Mouse (Mus musculus): ENCODE results near the gene Rock2.
A peak's percentile ranks its signal among the peaks of the same experiment; 100 is the strongest.
"Not testable (repeated sequence)": the region's sequence is repeated elsewhere in the genome, so short reads cannot be mapped to it uniquely, and the experiment has no call there.

The Rock2 gene

DNA sequence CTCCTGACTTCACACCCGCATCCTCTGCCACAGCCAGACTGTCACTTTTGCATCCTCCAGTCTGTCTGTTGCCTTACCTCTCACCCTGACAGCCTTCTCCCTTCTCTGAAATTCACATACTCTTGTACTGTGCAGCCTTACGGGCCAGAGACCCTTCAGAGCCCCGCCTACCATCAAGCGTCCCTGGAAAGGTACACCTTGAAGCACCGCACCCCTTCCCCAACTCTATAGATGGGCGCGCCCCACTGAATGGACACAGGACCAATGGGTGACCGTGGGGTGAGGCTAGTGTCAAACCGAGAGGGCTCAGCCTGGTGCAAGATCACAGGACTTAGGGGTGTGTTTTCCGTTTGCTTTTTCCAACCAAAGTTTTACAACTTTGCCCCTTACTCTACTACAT is 104.5 kb downstream of the Rock2 start:
- DNase-seq (ENCODE audit: low read depth, low spot score), result no peak

DNA sequence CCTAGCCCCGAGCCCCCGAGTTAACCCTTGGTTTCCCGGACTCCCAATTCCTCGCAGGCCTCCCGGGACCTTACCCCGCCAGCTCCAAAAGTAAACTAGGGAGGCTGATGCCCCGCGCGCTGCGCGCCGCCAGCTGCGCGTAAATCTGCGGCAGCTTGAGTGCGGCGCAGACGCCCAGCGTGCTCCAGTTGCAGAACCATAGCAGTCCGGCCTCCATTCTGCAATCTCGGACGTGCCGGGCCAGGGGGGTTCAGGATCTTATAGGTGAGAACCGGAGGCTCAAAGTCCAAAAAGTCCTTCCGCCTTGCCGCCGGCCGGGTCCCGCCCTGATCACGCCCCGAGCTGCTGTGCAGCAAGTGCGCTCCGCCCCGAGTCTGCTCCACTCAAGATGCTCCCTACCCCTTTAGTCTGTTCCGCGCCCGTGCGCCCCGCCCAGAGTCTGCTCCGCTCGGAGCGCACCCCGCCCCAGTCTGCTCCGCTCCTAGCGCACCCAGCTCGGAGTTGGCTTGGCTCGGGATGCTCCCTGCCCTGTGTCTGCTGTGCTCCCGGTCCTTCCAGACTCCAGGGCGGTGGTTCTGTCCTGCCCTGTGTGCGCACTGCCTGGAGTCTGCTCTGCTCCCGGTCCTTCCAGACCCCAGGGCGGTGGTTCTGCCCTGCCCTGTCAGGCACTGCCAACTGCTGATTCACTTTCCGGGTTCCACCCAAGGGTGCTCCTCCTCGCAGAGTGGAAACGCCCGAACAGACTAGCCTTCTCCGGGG is 105.2 kb downstream of the Rock2 start, which contains the start of gene Pqlc3:
TSS of gene Pqlc3 (minus strand) at position 670 of the 759 bp plus-strand sequence.
- peak; percentile 85 for DNase-seq (ENCODE audit: low read depth, low spot score)

DNA sequence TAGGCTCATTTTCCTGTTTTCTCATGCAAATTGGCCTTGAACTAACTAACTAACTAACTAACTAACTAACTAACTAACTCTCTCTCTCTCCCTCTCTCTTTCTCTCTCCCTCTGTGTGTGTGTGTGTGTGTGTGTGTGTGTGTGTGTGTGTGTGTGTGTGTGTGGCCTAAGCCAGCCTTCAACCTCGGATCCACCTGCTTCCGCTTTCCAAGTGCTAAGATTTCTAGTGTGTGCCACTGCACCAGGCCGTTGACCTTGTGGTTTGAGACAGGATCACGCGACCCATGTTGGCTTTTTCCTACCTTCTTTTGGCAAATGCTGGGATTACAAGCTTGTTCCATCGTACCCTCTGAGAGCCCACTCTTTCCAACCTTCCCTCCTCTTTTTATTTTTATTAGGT is 105.9 kb downstream of the Rock2 start:
- DNase-seq (ENCODE audit: low read depth, low spot score), result no peak

DNA sequence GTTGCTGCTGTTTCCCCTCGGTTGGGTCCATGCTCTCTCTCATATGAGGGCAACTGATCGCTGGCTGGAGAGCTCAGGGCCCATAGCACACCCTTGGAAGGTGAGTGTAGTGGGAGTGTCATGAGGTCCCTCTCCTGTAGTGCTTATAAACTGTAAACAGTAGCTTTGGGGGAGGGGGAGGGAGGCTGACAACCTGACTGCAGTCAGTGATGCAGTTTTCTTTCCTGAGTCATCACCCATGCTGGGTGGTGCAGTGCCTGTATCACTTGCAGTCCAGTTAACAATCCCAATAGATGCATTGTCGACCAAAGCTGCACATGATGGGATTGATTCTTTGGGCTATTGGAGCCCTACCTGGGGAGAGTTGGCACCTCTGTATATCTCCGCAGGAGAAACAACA is 106.5 kb downstream of the Rock2 start:
- no peak for DNase-seq (ENCODE audit: low read depth, low spot score)

DNA sequence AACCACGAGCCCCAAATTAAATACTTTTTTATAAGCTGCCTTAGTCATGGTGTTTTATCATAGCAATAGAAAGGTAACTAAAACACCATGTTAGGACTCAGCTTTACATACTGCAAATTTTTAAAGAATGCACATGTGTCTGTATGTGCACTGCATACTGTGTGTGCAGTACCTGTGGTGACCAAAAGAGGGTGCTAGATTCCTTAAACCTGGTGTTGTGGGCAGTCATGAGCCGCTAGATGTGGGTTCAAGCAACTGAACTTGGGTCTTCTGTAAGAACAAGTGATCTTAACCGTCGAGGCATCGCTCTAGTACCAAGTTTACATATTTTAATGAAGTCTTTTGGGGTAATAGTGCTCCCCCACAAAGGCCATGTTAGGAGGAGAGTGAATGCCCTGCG is 114.8 kb downstream of the Rock2 start:
- no peak for DNase-seq (ENCODE audit: low read depth, low spot score)

DNA sequence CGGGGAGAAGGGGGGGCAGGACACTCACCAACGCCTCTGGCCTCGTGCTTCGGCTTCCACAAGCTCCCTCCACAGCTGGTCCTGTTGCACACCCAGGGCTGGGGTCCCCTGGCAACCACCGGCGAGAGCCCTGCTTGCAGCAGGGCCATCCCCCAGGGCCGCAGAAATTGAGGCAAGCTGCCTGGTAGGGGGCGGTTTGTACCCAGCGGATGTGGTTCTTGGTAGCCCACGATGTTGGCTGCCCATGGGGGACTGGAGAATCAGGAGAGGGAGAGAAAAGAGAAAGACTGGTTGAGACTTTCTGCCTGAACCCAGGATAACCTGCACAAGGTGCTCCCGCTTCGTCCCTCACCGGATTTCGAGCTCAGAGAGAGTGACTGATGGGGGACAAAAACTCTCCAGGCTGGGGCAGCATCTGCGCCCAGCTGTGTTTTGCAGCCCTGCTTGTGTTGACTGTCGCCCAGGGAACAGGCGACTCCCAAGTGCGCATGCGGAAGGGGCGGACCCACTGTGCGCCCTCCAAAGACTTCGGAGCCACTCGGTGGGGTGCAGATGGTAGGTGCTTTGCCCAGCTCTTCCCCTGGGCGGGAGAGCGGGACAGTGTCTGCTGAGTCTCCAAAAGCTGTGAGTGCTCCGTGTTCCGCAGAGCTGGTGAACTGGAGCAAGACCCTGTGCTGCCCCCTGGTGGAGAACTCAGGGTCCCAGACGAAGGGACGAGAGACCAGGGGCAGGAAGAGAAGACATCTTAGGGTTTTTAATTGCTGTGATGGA is 116.6 kb downstream of the Rock2 start, which contains the start of gene 2410004P03Rik:
TSS of gene 2410004P03Rik (minus strand) at position 628 of the 771 bp plus-strand sequence.
- DNase-seq (ENCODE audit: low read depth, low spot score), result peak; percentile 67

DNA sequence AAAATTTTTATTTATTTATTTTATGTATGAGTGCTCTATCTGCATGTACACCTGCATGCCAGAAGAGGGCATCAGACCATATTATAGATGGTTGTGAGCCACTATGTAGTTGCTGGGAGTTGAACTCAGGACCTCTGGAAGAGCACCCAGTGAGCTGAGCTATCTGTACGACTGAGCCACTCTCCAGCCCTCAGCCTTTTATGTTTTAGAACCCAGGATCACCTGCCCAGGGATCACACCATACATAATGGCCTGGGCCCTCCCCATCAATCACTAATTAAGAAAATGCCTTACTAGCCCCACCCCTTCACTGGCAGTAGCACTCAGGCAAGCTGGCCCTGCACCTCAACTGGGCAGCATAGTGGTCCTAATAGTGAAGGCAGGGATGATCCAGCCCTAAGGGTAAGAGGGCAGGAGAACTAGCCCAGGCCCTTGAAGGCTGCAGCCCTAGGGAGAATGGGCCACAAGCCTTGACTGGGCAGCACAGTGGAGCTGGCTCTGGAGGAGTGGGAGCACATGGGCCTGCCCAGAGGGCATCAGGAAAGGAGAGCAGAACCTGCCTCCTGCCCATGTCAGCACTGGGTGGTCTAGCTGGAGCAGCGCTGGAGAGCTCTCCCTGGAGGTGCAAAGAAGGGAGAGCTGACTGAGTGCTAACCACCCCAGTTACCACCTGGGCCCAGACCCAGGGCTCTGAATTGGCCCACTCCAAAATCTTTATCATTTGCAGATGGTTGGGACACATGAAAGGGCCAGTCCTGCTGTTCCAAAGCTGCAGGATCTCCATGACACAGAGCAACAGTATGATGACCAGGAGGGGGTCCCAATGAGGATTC is 117.6 kb downstream of the Rock2 start:
- DNase-seq (ENCODE audit: low read depth, low spot score), result no peak

DNA sequence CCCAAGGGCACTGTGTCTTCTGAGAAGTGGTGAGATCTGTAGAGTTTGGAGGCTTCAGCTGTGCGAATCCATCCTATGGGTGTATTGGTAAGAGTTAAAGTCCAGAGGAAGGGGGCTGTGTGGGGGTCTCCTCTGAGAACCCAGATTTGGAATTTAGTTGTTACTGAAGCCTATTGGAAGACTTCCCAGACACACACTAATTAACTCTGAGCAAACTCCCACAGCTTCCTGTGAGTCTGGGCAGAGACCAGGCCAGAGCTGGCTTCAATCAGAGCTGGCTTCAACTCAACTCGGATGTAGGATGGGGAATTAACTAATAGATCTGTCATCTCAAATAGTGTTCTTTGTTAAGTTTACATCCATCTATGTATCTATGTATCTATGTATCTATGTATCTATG is 121.0 kb downstream of the Rock2 start:
- no peak for DNase-seq (ENCODE audit: low read depth, low spot score)

DNA sequence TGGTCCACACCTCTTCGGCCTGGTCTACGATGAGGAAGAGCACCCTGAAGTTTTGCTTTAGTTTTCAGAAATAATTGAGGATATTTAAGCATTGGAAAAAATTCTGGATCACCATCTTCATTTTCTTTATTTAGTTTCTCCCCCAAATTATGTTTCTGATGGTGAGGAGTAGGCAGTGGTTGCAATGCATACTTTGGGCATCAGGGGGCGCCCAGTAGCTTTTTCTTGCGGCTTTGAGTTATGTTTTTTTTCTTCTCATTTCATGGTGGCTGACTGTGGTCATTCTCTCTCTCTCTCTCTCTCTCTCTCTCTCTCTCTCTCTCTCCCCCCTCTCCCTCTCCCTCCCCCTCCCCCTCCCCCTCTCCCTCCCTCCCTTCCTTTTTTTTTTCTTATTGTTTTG is 123.8 kb downstream of the Rock2 start:
- no peak for DNase-seq (ENCODE audit: low read depth, low spot score)

DNA sequence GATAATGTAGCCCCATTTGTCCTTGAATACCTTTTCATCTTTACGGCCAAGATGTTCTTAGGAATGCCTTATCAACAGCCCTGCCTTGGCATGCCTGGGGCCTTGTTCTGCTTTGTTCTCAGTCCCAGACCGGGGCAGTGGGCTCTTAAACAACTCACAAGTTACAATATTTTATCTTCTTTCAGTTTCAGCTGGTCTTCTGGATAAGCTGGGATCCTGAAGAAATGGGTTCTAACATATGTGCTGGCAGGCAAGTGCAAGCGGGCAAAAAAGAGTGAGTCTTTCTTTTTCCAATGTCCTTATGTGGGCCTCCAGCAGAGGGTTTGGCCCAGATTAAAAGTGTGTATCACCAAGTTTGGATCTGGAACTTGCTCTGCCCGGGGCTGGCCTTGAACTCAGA is 126.4 kb downstream of the Rock2 start:
- DNase-seq (ENCODE audit: low read depth, low spot score), result not testable (repeated sequence)

DNA sequence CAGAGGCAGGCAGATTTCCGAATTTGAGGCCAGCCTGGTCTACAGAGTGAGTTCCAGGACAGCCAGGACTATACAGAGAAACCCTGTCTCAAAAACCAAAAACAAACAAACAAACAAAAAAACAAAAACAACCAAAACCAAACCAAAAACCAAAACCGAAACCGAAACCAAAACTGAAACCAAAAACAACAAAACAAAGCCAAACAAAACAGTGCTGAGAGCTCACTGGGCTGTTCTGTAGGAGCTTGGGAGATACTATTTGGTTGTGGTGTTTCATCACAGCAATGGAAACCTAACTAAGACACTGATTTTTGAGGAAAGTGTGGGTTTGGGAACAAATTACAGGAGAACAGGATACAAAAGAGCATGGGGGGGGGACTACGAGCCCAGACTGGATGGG is 127.5 kb downstream of the Rock2 start:
- no peak for DNase-seq (ENCODE audit: low read depth, low spot score)

DNA sequence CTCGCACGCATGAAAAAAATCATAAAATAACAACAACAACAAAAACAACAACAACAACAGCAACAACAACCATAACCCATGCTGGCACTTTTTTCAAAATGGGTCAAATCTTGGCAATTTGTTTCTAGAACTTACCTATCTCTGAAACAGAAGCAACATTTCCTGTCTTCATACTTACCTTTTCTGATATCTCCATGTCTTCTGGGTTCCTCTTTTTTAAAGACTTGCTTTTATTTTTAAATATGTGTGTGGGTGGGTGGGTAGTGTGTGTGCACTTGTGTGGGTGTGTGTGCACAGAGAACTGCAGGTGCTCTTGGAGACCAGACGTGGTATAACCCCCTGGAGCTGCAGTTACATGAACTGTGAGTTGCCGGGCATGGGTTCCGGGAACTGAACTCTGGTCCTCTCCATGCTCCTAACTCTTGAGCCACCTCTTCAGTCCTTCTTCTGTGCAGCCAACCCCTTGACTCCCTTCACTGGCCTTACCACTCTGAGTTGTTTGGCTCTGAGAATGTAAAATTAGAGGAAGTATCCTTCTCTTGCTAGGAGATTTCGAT is 129.9 kb downstream of the Rock2 start:
- DNase-seq (ENCODE audit: low read depth, low spot score), result no peak

DNA sequence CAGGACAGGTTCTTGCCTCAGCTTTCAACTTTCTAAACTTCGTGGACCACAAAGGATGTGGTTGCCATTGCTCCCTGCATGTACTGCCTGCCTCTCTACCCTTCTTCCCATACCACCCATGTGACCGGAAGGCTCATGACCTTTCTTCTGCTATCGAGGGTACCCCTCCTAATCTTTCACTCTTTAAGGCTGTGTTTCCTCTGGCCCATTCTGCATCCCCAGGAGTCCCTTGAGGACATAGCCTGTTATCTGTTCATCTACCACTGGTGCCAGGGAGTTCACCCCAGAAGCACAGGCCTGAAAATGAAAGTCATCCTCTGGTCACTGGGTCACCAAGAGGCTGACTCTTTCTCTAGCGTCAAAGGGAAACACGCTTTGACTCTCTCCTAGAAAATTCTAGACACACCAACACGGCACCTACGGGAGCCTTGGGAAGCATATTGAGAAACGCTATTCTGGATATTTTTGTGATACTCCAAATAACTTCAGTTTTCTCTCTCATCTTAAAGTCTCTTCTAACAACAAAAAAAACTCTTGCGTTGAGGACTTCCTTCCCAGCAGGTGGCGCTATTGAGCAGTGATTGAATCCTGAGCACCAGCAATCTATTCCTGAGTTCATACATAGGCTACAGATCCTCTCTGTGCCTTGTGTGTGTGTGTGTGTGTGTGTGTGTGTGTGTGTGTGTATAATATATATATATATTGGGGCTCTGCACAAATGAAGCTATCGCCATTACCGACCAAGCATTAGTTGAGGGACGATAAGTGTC is 138.2 kb downstream of the Rock2 start:
- DNase-seq (ENCODE audit: low read depth, low spot score), result no peak

DNA sequence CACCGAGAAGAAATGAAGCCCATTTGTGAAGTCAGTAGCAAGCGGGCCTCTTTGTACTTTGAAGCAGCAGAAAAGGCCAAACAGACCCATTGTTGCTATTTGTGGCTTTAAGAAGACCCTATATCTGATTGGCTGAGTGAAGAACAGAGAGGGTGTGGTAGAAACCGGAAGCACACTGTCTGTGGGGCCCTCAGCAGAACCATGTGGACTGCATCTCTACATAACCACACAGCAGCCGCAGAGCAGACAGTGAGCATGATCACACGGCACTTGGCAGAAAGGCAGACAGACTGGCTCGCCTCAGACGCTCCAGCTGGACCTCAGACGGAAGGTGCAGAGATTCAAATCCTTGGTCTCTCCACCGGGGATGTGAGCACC is 138.8 kb downstream of the Rock2 start:
- DNase-seq (ENCODE audit: low read depth, low spot score), result no peak

DNA sequence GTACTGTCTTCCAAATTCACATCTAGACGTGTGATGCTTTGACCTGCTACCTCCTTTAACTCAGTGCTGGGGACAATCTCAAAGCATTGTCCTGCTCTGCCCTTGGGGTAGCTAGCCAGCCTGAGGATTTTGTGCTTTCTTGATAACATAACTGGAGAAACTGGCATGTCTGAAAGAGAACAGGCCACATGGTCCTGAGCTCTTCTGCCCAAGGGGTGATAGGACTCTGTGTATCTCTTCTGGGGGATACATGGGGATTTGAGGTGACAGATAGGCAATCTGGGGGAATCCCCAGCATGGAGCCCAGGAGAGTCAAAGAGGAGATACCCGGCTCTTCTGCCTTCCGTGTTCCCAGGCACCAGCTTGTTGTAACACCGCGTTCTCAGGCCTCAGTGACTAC is 140.0 kb downstream of the Rock2 start:
- DNase-seq (ENCODE audit: low read depth, low spot score), result no peak

DNA sequence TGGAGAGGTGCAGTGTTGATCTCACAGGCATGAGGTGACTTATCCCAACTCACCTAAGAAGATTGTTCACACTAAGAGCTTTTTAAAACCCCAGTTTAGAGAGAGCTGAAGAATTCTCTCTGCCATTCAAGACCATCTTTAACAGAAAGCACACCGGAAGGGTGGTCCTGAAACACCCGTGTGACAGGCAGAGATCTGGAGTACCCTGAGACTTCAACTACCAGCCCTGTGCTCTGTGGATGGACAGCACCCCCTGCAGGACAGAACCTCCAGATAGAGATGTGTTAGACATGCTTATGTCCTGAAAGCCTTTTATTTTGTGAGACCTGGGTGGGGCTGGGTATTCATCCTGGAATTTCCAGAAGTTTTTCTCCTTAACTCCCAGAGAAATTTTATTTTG is 140.4 kb downstream of the Rock2 start:
- DNase-seq (ENCODE audit: low read depth, low spot score), result no peak

DNA sequence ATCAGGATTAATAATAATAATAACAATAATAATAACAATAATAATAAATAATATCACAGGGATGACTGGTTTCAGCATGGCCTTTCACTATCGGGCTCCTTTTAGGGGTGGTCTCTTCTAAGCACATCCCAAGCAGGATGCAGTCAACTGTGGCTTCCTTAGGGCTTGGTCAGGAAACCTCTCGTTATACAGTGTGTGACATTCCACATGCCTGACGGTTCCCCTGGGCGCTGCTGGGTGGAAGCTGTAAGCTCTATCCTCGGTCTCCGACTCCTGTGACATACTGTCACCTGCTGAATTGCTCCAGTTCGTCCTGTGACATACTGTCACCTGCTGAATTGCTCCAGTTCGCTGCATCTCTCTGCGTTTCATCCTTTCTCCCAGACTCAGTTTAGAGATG is 141.8 kb downstream of the Rock2 start:
- no peak for DNase-seq (ENCODE audit: low read depth, low spot score)

DNA sequence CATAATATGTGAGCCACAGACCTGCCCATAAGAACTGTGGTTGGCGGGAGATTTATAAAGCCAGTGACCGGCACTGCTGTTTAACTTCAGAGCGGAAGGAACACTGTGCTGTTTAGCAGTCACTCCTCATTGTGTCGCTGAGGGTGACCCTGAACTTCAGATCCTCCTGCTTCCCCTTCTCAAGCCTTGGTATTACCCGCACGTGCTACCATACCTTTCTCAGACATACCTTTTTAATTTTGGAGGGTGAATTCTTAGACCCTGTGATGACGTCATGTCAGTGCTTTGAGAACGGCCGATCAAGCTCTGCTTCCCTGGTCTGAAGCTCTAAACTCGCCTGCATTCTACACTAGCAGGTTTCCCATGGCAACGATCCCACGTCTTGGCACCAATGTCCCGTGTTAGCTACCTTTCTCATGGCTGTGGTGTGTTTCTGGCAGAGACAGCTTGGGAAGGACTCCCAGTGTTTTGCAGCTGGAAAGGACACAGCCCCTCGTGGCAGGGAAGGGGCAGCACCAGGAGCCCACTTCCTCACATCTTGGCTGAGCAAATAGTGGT is 142.4 kb downstream of the Rock2 start:
- no peak for DNase-seq (ENCODE audit: low read depth, low spot score)
